Mouse (Mus musculus) lung, embryonic 16.5 days (tissue): Measurements from ENCODE around the gene Spag9. TPM values are rescaled to one million over a fixed set of nuclear protein-coding genes. Genes with fewer than 3 reads are reported as not detected.

Experiments
- ATAC-seq: fragments of 200-750 bp; cut with Nextera tagmentation; 2 replicates; pipeline ENCODE4 v1.8.0; 2017; ENCODE audit warnings: low read depth, mild to moderate bottlenecking, moderate library complexity
- H3K27ac ChIP-seq: fragments of 300-500 bp; sonication (generic); 2 replicates; pipeline ENCODE4 v1.5.1; 2014; ENCODE audit warnings: mild to moderate bottlenecking, control low read depth, low read length
- H3K27me3 ChIP-seq: fragments of 300-500 bp; sonication (generic); 2 replicates; pipeline ENCODE4 v1.6.1; 2014; ENCODE audit warnings: low read depth, low read length, mixed read lengths; ENCODE audit not compliant: control insufficient read depth, insufficient read depth
- H3K36me3 ChIP-seq: fragments of 300-500 bp; sonication (generic); 2 replicates; pipeline ENCODE4 v1.6.1; 2014; ENCODE audit warnings: low read length; ENCODE audit not compliant: control insufficient read depth, insufficient read depth
- H3K4me1 ChIP-seq: fragments of 300-500 bp; sonication (generic); replicated peaks from 2 replicates; pipeline ENCODE4 v1.6.1; 2014; ENCODE audit warnings: low read length, mixed read lengths; ENCODE audit not compliant: control insufficient read depth, insufficient read depth
- H3K4me2 ChIP-seq: fragments of 300-500 bp; sonication (generic); 2 replicates; pipeline ENCODE4 v1.6.1; 2014; ENCODE audit warnings: low read depth, low read length, control low read depth
- H3K4me3 ChIP-seq: fragments of 300-500 bp; sonication (generic); 2 replicates; pipeline ENCODE4 v1.5.1; 2014; ENCODE audit warnings: mild to moderate bottlenecking, low read length, control low read depth
- H3K9ac ChIP-seq: fragments of 300-500 bp; sonication (generic); 2 replicates; pipeline ENCODE4 v1.6.1; 2014; ENCODE audit warnings: low read length, control low read depth
- H3K9me3 ChIP-seq: fragments of 300-500 bp; sonication (generic); 2 replicates; pipeline ENCODE4 v1.6.1; 2016; ENCODE audit warnings: low read length; ENCODE audit not compliant: control insufficient read depth
- WGBS: fragments of 180-500 bp; shearing (Covaris S2); extraction: QIAGEN DNeasy Blood & Tissue Kit; methylation state at CpG from one replicate; pipeline ENCODE4 v1.1.7; 2014; 5-methylcytosine and 5-hydroxymethylcytosine counted together
- polyA plus RNA-seq: library from polyadenylated mRNA; unstranded; fragments of >200 nt; fragmentation: Nextera tagmentation; extraction: Ambion mirVana; gene quantifications from 2 replicates; pipeline ENCODE4 v1.2.1, GENCODE M21; 2015

Spag9 gene
- polyA plus RNA-seq, 1 experiment from 2014 or later, result 36.2 TPM

- ATAC-seq, result no peak
- peaks cover 18% of the 10 kb centered on the region for H3K4me1 ChIP-seq
- H3K9me3 ChIP-seq, result no peaks in the 10 kb centered on the region
- H3K9ac ChIP-seq, result no peak overlapping the region
- H3K36me3 ChIP-seq, result no peaks in the 10 kb centered on the region
- H3K4me3 ChIP-seq, result no peak overlapping the region
- 66% methylated on average over 3 of the region's 3 CpGs for WGBS
- no peaks in the 10 kb centered on the region for H3K27me3 ChIP-seq
- H3K4me2 ChIP-seq, result no peak overlapping the region
- no peak overlapping the region for H3K27ac ChIP-seq
Measured at GRCm38 (mm10) chr11:94140540-94140939, 144.6 kb downstream of the Spag9 start.

- WGBS, result 43% methylated on average over 3 of the region's 3 CpGs
- Histone ChIP-seq H3K9me3 (no peaks in the 10 kb centered on the region), H3K27me3 (no peaks in the 10 kb centered on the region)
Measured at GRCm38 (mm10) chr11:94141564-94141963, 145.7 kb downstream of the Spag9 start.

GRCm38 (mm10) chr11:94143336-94143735, 147.4 kb downstream of the Spag9 start:
- Histone ChIP-seq H3K9me3 (no peaks in the 10 kb centered on the region), H3K27me3 (no peaks in the 10 kb centered on the region), H3K27ac (no peak overlapping the region), H3K36me3 (no peaks in the 10 kb centered on the region), H3K4me2 (no peak overlapping the region), H3K4me1 (peaks cover 5% of the 10 kb centered on the region), H3K9ac (no peak overlapping the region), H3K4me3 (no peak overlapping the region)
- 58% methylated on average over 2 of the region's 2 CpGs for WGBS
- ATAC-seq, result no peak

More at GRCm38 (mm10) chr11:94141564-94141963, 145.7 kb downstream of the Spag9 start:
- peaks cover 15% of the 10 kb centered on the region for H3K4me1 ChIP-seq
- no peak for ATAC-seq
- no peaks in the 10 kb centered on the region for H3K36me3 ChIP-seq
- no peak overlapping the region for H3K4me2 ChIP-seq
- H3K27ac ChIP-seq, result no peak overlapping the region
- no peak overlapping the region for H3K9ac ChIP-seq
- no peak overlapping the region for H3K4me3 ChIP-seq

GRCm38 (mm10) chr11:94144771-94145539, 149.1 kb downstream of the Spag9 start:
- Histone ChIP-seq H3K4me1 (0 out of 2 replicates have a peak, but pooled peaks cover 3% of the 10 kb centered on the region), H3K36me3 (no peaks in the 10 kb centered on the region)
- peak; percentile 21 for ATAC-seq

GRCm38 (mm10) chr11:94146049-94146605, 150.2 kb downstream of the Spag9 start:
- Histone ChIP-seq H3K4me2 (no peak overlapping the region), H3K27me3 (no peaks in the 10 kb centered on the region; the same call in 1 of the 2 replicates), H3K4me1 (0 out of 2 replicates have a peak, but pooled peaks cover 3% of the 10 kb centered on the region), H3K9me3 (no peaks in the 10 kb centered on the region), H3K27ac (no peak overlapping the region), H3K36me3 (no peaks in the 10 kb centered on the region), H3K4me3 (no peak overlapping the region), H3K9ac (no peak overlapping the region)
- WGBS, result 88% methylated on average over 14 of the region's 14 CpGs
- no peak for ATAC-seq

More at GRCm38 (mm10) chr11:94144771-94145539, 149.1 kb downstream of the Spag9 start:
- Histone ChIP-seq H3K4me2 (no peak overlapping the region), H3K27ac (no peak overlapping the region), H3K27me3 (no peaks in the 10 kb centered on the region; the same call in 1 of the 2 replicates), H3K4me3 (no peak overlapping the region), H3K9me3 (no peaks in the 10 kb centered on the region), H3K9ac (no peak overlapping the region)
- WGBS, result 51% methylated on average over 11 of the region's 11 CpGs

GRCm38 (mm10) chr11:94146733-94147485, 151.0 kb downstream of the Spag9 start:
- no peak overlapping the region for H3K4me3 ChIP-seq
- H3K27ac ChIP-seq, result no peak overlapping the region
- no peak overlapping the region for H3K4me2 ChIP-seq
- H3K27me3 ChIP-seq, result no peaks in the 10 kb centered on the region; the same call in 1 of the 2 replicates
- no peaks in the 10 kb centered on the region for H3K9me3 ChIP-seq
- H3K4me1 ChIP-seq, result 0 out of 2 replicates have a peak, but pooled peaks cover 3% of the 10 kb centered on the region
- no peaks in the 10 kb centered on the region for H3K36me3 ChIP-seq
- no peak overlapping the region for H3K9ac ChIP-seq
- ATAC-seq, result no peak
- WGBS, result 76% methylated on average over 11 of the region's 11 CpGs

GRCm38 (mm10) chr11:94148105-94148696, 152.3 kb downstream of the Spag9 start:
- no peaks in the 10 kb centered on the region; the same call in 1 of the 2 replicates for H3K27me3 ChIP-seq
- H3K9me3 ChIP-seq, result no peaks in the 10 kb centered on the region
- no peaks in the 10 kb centered on the region for H3K36me3 ChIP-seq
- H3K27ac ChIP-seq, result no peak overlapping the region
- 58% methylated on average over 12 of the region's 12 CpGs for WGBS
- ATAC-seq, result no peak
- no peak overlapping the region for H3K4me3 ChIP-seq
- no peak overlapping the region for H3K4me2 ChIP-seq
- H3K9ac ChIP-seq, result no peak overlapping the region
- H3K4me1 ChIP-seq, result 0 out of 2 replicates have a peak, but pooled peaks cover 3% of the 10 kb centered on the region

GRCm38 (mm10) chr11:94148931-94149491, 153.1 kb downstream of the Spag9 start:
- Histone ChIP-seq H3K9me3 (no peaks in the 10 kb centered on the region), H3K27me3 (no peaks in the 10 kb centered on the region; the same call in 1 of the 2 replicates), H3K9ac (peak overlapping the region; percentile 67), H3K4me2 (peak overlapping the region; percentile 92), H3K4me1 (0 out of 2 replicates have a peak, but pooled peaks cover 3% of the 10 kb centered on the region), H3K4me3 (peak overlapping the region; percentile 55), H3K27ac (no peak overlapping the region), H3K36me3 (no peaks in the 10 kb centered on the region)
- peak; percentile 41 for ATAC-seq
- whole genome bisulfite sequencing, result under 1% methylated on average over 46 of the region's 46 CpGs
